Mouse (Mus musculus): ENCODE measurements around the gene Dixdc1. TPM values are rescaled to one million over a fixed set of nuclear protein-coding genes. Genes with fewer than 3 reads are reported as not detected.

Gene Dixdc1
- polyA plus RNA-seq, 1 experiment from 2014 or later, result 10.3 TPM

DNA sequence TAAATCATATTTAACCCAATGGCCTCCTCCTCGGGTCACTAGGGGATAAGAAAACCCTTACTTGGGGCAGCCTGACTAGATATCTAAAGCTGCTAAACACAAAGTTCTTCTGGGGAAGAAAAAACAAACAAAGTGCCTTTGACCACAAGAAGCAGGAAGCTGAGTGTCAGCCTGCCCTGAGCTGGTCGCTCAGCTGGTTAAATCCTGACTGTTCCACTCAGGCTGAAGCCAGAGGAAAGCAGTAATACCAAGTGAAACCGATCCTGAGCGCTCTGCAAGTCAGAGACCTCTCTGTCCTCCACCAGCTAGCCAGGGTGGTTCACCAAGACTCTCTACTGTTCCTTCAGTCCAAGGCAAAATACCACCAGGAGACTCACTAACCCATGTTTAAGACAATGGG, 9.7 kb downstream of the Dixdc1 start:
- ATAC-seq (ENCODE audit: low FRiP score, low TSS enrichment), result no peak
- Histone ChIP-seq H3K36me3 (ENCODE audit: control insufficient read depth, insufficient read depth, low read length) (no peaks in the 10 kb centered on the region), H3K4me3 (ENCODE audit: low read length) (no peak overlapping the region), H3K27me3 (ENCODE audit: control insufficient read depth, insufficient read depth, low read length) (no peaks in the 10 kb centered on the region), H3K27ac (ENCODE audit: low read depth, low read length) (no peak overlapping the region), H3K9me3 (ENCODE audit: control insufficient read depth, low read length) (no peaks in the 10 kb centered on the region), H3K9ac (ENCODE audit: low read depth, low read length) (no peak overlapping the region), H3K4me2 (replicated peaks; ENCODE audit: low read depth, low read length) (no peak overlapping the region), H3K4me1 (ENCODE audit: control insufficient read depth, insufficient read depth, low read length) (peaks cover 4% of the 10 kb centered on the region; the same call in 1 of the 2 replicates)
- 34% methylated on average over 4 of the region's 4 CpGs for WGBS

GRCm38 (mm10) chr9:50727925-50728651, 11.2 kb downstream of the Dixdc1 start:
- peak; percentile 96 for ATAC-seq (ENCODE audit: low FRiP score, low TSS enrichment)
- H3K27ac ChIP-seq (ENCODE audit: low read depth, low read length), result no peak overlapping the region
- H3K9ac ChIP-seq (ENCODE audit: low read depth, low read length), result peak overlapping the region; percentile 65
- H3K4me3 ChIP-seq (ENCODE audit: low read length), result peak overlapping the region; percentile 62
- no peaks in the 10 kb centered on the region for H3K27me3 ChIP-seq (ENCODE audit: control insufficient read depth, insufficient read depth, low read length)
- H3K4me1 ChIP-seq (ENCODE audit: control insufficient read depth, insufficient read depth, low read length), result peaks cover 4% of the 10 kb centered on the region; the same call in 1 of the 2 replicates
- no peaks in the 10 kb centered on the region for H3K9me3 ChIP-seq (ENCODE audit: control insufficient read depth, low read length)
- no peaks in the 10 kb centered on the region for H3K36me3 ChIP-seq (ENCODE audit: control insufficient read depth, insufficient read depth, low read length)
- peak overlapping the region; percentile 74 for H3K4me2 ChIP-seq (replicated peaks; ENCODE audit: low read depth, low read length)
- under 1% methylated on average over 45 of the region's 45 CpGs for WGBS

GRCm38 (mm10) chr9:50727171-50727924, 12.0 kb downstream of the Dixdc1 start:
- no peak overlapping the region for H3K27ac ChIP-seq (ENCODE audit: low read depth, low read length)
- no peaks in the 10 kb centered on the region for H3K36me3 ChIP-seq (ENCODE audit: control insufficient read depth, insufficient read depth, low read length)
- no peaks in the 10 kb centered on the region for H3K9me3 ChIP-seq (ENCODE audit: control insufficient read depth, low read length)
- H3K4me1 ChIP-seq (ENCODE audit: control insufficient read depth, insufficient read depth, low read length), result peaks cover 4% of the 10 kb centered on the region; the same call in 1 of the 2 replicates
- 3% methylated on average over 30 of the region's 30 CpGs for WGBS
- H3K9ac ChIP-seq (ENCODE audit: low read depth, low read length), result peak overlapping the region; percentile 65
- H3K4me3 ChIP-seq (ENCODE audit: low read length), result peak overlapping the region; percentile 62
- no peaks in the 10 kb centered on the region for H3K27me3 ChIP-seq (ENCODE audit: control insufficient read depth, insufficient read depth, low read length)
- peak overlapping the region; percentile 74 for H3K4me2 ChIP-seq (replicated peaks; ENCODE audit: low read depth, low read length)
- ATAC-seq (ENCODE audit: low FRiP score, low TSS enrichment), result peak; percentile 65

DNA sequence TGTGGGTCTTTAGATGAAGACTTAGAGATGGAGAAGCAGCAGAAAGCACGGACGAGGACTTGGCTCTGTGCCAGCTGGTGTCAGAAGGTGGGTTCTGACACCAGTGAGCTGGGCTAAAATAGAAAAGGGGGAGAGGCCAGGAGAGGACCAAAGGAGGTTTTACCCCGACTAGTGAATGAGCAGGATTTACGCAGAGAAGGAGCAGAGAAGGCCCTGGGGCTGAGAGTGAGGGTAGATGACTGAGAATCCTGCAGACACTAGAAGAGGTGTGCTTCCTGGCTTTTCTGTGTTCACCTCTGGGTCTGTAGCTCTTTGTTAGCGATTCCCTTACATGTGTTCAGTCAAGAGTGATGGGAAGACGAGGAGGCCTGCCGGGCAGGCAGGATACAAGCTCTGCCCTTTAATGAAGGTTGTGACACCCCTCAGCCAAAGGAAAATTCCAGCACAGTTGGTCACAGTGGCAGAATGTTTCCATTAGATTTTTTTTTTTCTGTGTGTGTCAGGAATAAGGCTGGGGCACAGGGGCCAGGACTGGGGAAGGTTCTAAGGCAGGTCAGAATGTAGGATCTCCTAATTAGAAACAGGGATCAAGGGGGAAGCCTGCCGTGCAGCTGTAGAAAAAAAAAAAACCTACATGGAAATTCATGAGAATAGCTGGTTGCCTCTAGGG, 13.3 kb downstream of the Dixdc1 start:
- no peaks in the 10 kb centered on the region for H3K9me3 ChIP-seq (ENCODE audit: control insufficient read depth, low read length)
- no peaks in the 10 kb centered on the region for H3K36me3 ChIP-seq (ENCODE audit: control insufficient read depth, insufficient read depth, low read length)
- H3K4me3 ChIP-seq (ENCODE audit: low read length), result no peak overlapping the region
- no peak overlapping the region for H3K4me2 ChIP-seq (replicated peaks; ENCODE audit: low read depth, low read length)
- H3K4me1 ChIP-seq (ENCODE audit: control insufficient read depth, insufficient read depth, low read length), result peaks cover 4% of the 10 kb centered on the region; the same call in 1 of the 2 replicates
- WGBS, result 47% methylated on average over 8 of the region's 8 CpGs
- H3K27me3 ChIP-seq (ENCODE audit: control insufficient read depth, insufficient read depth, low read length), result no peaks in the 10 kb centered on the region
- no peak for ATAC-seq (ENCODE audit: low FRiP score, low TSS enrichment)
- no peak overlapping the region for H3K27ac ChIP-seq (ENCODE audit: low read depth, low read length)
- H3K9ac ChIP-seq (ENCODE audit: low read depth, low read length), result no peak overlapping the region

- H3K9me3 ChIP-seq (ENCODE audit: control insufficient read depth, low read length), result no peaks in the 10 kb centered on the region
- no peak for ATAC-seq (ENCODE audit: low FRiP score, low TSS enrichment)
- peaks cover 4% of the 10 kb centered on the region; the same call in 1 of the 2 replicates for H3K4me1 ChIP-seq (ENCODE audit: control insufficient read depth, insufficient read depth, low read length)
- 45% methylated on average over 3 of the region's 3 CpGs for WGBS
- no peak overlapping the region for H3K9ac ChIP-seq (ENCODE audit: low read depth, low read length)
- H3K4me2 ChIP-seq (replicated peaks; ENCODE audit: low read depth, low read length), result no peak overlapping the region
- H3K27me3 ChIP-seq (ENCODE audit: control insufficient read depth, insufficient read depth, low read length), result no peaks in the 10 kb centered on the region
- H3K27ac ChIP-seq (ENCODE audit: low read depth, low read length), result no peak overlapping the region
- no peaks in the 10 kb centered on the region for H3K36me3 ChIP-seq (ENCODE audit: control insufficient read depth, insufficient read depth, low read length)
- H3K4me3 ChIP-seq (ENCODE audit: low read length), result no peak overlapping the region
Measured at GRCm38 (mm10) chr9:50724661-50725330, 14.5 kb downstream of the Dixdc1 start.

- ATAC-seq (ENCODE audit: low FRiP score, low TSS enrichment), result no peak
- Histone ChIP-seq H3K4me2 (replicated peaks; ENCODE audit: low read depth, low read length) (no peak overlapping the region), H3K27ac (ENCODE audit: low read depth, low read length) (no peak overlapping the region), H3K9me3 (ENCODE audit: control insufficient read depth, low read length) (no peaks in the 10 kb centered on the region), H3K9ac (ENCODE audit: low read depth, low read length) (no peak overlapping the region), H3K4me3 (ENCODE audit: low read length) (no peak overlapping the region), H3K4me1 (ENCODE audit: control insufficient read depth, insufficient read depth, low read length) (peaks cover 4% of the 10 kb centered on the region; the same call in 1 of the 2 replicates), H3K36me3 (ENCODE audit: control insufficient read depth, insufficient read depth, low read length) (no peaks in the 10 kb centered on the region), H3K27me3 (ENCODE audit: control insufficient read depth, insufficient read depth, low read length) (no peaks in the 10 kb centered on the region)
- WGBS, result 90% methylated on average over 2 of the region's 2 CpGs
Measured at GRCm38 (mm10) chr9:50724147-50724546, 15.2 kb downstream of the Dixdc1 start.

GRCm38 (mm10) chr9:50723406-50723805, 15.9 kb downstream of the Dixdc1 start:
- no peak for ATAC-seq (ENCODE audit: low FRiP score, low TSS enrichment)
- H3K27me3 ChIP-seq (ENCODE audit: control insufficient read depth, insufficient read depth, low read length), result no peaks in the 10 kb centered on the region
- H3K9me3 ChIP-seq (ENCODE audit: control insufficient read depth, low read length), result no peaks in the 10 kb centered on the region
- H3K9ac ChIP-seq (ENCODE audit: low read depth, low read length), result no peak overlapping the region
- no peaks in the 10 kb centered on the region for H3K36me3 ChIP-seq (ENCODE audit: control insufficient read depth, insufficient read depth, low read length)
- H3K4me3 ChIP-seq (ENCODE audit: low read length), result no peak overlapping the region
- no peak overlapping the region for H3K4me2 ChIP-seq (replicated peaks; ENCODE audit: low read depth, low read length)
- H3K4me1 ChIP-seq (ENCODE audit: control insufficient read depth, insufficient read depth, low read length), result peaks cover 4% of the 10 kb centered on the region; the same call in 1 of the 2 replicates
- no peak overlapping the region for H3K27ac ChIP-seq (ENCODE audit: low read depth, low read length)
- WGBS, result 74% methylated on average over 7 of the region's 7 CpGs

- H3K4me1 ChIP-seq (ENCODE audit: control insufficient read depth, insufficient read depth, low read length), result peaks cover 4% of the 10 kb centered on the region; the same call in 1 of the 2 replicates
Measured at GRCm38 (mm10) chr9:50722451-50722911, 16.8 kb downstream of the Dixdc1 start.

More at GRCm38 (mm10) chr9:50722451-50722911, 16.8 kb downstream of the Dixdc1 start:
- Histone ChIP-seq H3K27me3 (ENCODE audit: control insufficient read depth, insufficient read depth, low read length) (no peaks in the 10 kb centered on the region), H3K9me3 (ENCODE audit: control insufficient read depth, low read length) (no peaks in the 10 kb centered on the region), H3K27ac (ENCODE audit: low read depth, low read length) (no peak overlapping the region), H3K36me3 (ENCODE audit: control insufficient read depth, insufficient read depth, low read length) (no peaks in the 10 kb centered on the region), H3K4me2 (replicated peaks; ENCODE audit: low read depth, low read length) (no peak overlapping the region), H3K9ac (ENCODE audit: low read depth, low read length) (no peak overlapping the region), H3K4me3 (ENCODE audit: low read length) (no peak overlapping the region)
- ATAC-seq (ENCODE audit: low FRiP score, low TSS enrichment), result no peak
- WGBS, result 52% methylated on average over 8 of the region's 8 CpGs
